Mouse (Mus musculus): ENCODE measurements around the gene Nipsnap2.
"Not testable (repeated sequence)": the region's sequence is repeated elsewhere in the genome, so short reads cannot be mapped to it uniquely, and the experiment has no call there.

- not testable (repeated sequence) for TF ChIP-seq GATA1, TAL1 (IDR thresholded peaks at IDR 0.05; ENCODE audit: low read length)
Measured at GRCm38 (mm10) chr5:129773330-129773729, 48.5 kb downstream of the Nipsnap2 start.
